Mouse (Mus musculus): ENCODE measurements around the gene Atad1. TPM values are rescaled to one million over a fixed set of nuclear protein-coding genes. Genes with fewer than 3 reads are reported as not detected.
"Not testable (repeated sequence)": the region's sequence is repeated elsewhere in the genome, so short reads cannot be mapped to it uniquely, and the experiment has no call there.

Gene Atad1
- polyA plus RNA-seq, 1 experiment = 74.5 TPM

DNA sequence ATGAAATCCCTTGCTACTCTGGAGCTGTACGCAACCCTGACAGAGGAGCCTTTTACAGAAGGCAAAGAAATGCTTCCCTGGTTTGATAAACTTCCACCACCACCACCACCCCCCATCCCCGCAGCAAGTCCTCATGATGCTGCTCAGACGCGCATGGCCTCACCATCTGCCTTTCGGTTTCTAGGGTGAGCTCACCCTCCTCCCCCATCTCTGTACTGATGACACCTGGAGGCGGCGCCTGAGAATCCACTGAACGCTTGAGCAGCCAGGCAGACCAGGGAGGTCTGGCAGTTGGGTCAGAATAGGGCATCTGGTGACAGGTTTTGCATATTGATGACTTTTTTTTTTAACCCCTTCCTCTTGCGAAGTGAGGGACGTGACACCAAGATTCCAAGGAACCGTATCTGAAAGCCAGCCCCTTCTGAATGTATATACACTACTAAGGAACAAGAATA lies 27.0 kb downstream of the Atad1 start:
- DNase-seq (ENCODE audit: low read depth) = peak; percentile 92
- TF ChIP-seq CTCF (IDR thresholded peaks at IDR 0.05; ENCODE audit: borderline replicate concordance, extremely low read depth, insufficient read depth, insufficient read length) (peak; percentile 19; the same call in 1 of the 2 replicates), POLR2A (IDR thresholded peaks at IDR 0.05; ENCODE audit: borderline replicate concordance, extremely low read depth, insufficient read depth, insufficient read length, poor library complexity, severe bottlenecking) (no peak)

DNA sequence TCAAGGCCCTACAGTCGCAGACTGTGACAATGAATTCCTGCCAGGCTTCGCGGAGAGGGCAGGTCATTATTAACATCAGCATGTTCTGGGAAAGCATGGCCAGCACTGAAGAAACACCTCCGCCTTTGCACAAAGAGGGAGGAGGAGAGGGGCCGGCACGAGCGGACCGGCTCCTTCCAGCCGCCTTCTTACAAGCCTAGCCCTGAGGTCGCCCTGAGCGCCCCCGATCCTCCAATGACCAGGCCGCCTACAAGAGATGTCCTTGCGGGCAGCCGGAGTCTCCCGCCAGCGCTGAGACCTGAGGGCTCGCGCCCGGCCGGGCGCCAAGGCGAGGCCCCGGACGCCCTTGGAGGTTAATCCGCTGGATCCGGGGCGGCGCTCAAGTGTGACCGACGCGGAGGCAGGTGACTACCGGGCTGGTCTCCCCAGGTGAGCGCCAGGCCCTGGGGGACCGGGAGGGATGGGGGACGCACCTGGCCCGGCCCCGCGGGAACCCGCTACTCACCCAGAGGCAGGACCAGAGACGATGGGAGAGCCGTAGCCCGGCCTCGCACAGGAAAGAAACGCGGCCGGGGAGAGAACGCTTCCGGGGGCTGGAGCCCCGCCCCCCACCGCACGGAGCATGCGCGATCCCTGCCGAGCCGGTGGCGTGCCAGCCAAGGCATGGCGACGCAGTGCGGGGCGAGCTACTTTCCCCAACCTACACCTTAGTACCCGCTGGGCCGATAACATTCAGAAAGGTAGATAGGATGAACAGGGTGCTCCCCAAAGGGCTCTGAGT lies 27.6 kb downstream of the Atad1 start:
- TF ChIP-seq CTCF (IDR thresholded peaks at IDR 0.05; ENCODE audit: borderline replicate concordance, extremely low read depth, insufficient read depth, insufficient read length) (no peak), POLR2A (IDR thresholded peaks at IDR 0.05; ENCODE audit: borderline replicate concordance, extremely low read depth, insufficient read depth, insufficient read length, poor library complexity, severe bottlenecking) (peak; percentile 94)
- peak; percentile 94 for DNase-seq (ENCODE audit: low read depth)

DNA sequence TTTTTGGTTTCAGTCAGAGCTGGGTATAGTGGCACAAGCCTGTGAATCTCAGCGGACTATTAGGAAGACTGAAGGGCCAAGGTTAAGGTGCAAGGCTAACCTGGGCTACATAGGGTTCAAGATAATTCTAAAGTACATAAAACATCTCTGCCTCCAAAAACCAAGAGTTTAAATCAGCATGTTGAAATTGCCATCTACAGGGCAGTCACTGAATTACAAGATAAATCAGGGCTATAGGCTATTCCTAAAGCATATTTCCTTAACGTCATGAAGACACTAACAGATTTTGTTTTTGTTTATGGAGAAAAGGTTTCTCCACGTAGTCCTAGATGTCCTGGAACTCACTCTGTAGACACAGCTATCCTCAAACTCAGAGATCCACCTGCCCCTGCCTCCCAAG lies 29.3 kb downstream of the Atad1 start:
- TF ChIP-seq CTCF (IDR thresholded peaks at IDR 0.05; ENCODE audit: borderline replicate concordance, extremely low read depth, insufficient read depth, insufficient read length) (no peak), POLR2A (IDR thresholded peaks at IDR 0.05; ENCODE audit: borderline replicate concordance, extremely low read depth, insufficient read depth, insufficient read length, poor library complexity, severe bottlenecking) (no peak)
- DNase-seq (ENCODE audit: low read depth) = peak; percentile 47

DNA sequence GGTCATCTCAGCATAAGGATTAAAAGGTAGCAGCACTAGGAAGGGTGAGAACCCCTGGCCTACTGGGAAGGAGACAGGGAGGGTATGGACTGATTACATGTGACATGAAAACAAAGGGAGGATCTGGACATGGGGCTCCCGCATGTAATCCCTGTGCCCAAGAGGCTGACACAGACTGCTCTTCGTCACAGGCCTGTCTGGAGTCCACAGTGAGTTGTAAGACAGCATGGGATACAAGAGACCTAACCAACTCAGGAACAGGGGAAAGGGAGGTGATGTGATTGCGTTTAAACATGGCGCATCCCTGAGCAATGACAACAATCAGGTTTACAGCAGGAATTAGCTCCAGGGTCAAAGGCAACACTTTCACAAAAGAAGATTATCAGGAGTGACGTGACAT lies 30.6 kb downstream of the Atad1 start:
- no peak for DNase-seq (ENCODE audit: low read depth)
- TF ChIP-seq CTCF (IDR thresholded peaks at IDR 0.05; ENCODE audit: borderline replicate concordance, extremely low read depth, insufficient read depth, insufficient read length) (no peak), POLR2A (IDR thresholded peaks at IDR 0.05; ENCODE audit: borderline replicate concordance, extremely low read depth, insufficient read depth, insufficient read length, poor library complexity, severe bottlenecking) (no peak)

DNA sequence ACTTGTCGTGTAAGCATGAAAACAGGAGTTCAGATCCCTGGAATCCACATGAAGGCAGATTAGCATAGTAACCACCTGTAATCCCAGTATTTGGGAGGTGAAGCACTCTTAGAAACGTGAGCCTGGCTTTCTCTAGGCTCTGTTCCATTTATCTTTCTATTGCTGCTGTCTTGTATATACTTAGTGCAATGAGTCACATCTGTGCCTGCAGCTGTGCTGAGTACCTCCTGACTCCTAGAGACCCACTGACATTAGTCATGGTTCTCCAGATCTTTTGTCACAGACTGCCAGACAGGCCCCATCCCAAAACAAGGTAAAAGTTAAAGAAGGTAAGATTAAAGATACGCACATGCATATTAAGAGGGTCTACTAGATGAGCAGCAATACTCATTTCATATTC lies 37.4 kb downstream of the Atad1 start:
- DNase-seq (ENCODE audit: low read depth) = no peak
- TF ChIP-seq POLR2A (IDR thresholded peaks at IDR 0.05; ENCODE audit: borderline replicate concordance, extremely low read depth, insufficient read depth, insufficient read length, poor library complexity, severe bottlenecking) (no peak), CTCF (IDR thresholded peaks at IDR 0.05; ENCODE audit: borderline replicate concordance, extremely low read depth, insufficient read depth, insufficient read length) (no peak)

DNA sequence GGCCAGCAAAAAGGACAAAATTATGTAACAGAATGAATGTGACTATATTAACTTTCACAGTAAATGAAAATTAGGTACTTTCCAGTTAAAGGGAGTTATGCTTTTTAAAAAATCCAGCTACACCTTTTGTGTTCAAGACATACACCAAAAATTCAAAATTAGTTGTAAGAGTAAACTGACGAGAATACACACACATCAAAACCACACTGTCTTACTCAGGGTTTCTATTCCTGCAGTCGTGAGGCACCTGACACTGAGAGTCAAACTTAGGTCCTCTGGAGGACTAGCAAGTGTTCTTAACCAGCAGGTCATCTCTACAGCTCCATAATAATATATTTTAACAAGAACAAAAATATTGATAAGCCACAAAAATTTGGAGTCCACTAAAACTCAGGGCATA lies 42.9 kb downstream of the Atad1 start:
- DNase-seq (ENCODE audit: low read depth) = no peak
- no peak for TF ChIP-seq CTCF (IDR thresholded peaks at IDR 0.05; ENCODE audit: borderline replicate concordance, extremely low read depth, insufficient read depth, insufficient read length)
- no peak for TF ChIP-seq POLR2A (IDR thresholded peaks at IDR 0.05; ENCODE audit: borderline replicate concordance, extremely low read depth, insufficient read depth, insufficient read length, poor library complexity, severe bottlenecking)

DNA sequence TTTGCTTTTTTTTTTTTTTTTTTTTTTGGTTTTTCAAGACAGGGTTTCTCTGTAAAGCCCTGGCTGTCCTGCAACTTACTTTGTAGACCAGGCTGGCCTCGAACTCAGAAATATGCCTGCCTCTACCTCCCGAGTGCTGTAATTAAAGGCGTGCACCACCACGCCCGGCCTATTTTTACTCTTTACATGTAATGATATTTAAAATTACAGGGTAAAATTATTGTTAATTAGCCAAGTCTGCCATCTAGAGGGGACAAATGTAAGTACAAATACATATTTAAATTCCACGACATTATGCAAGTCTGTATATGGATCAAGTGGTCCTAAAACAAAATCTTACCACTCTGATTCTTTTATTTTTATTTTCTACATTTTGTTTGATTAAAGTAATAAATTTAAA lies 49.9 kb downstream of the Atad1 start:
- no peak for TF ChIP-seq POLR2A (IDR thresholded peaks at IDR 0.05; ENCODE audit: borderline replicate concordance, extremely low read depth, insufficient read depth, insufficient read length, poor library complexity, severe bottlenecking)
- peak; percentile 65 for DNase-seq (ENCODE audit: low read depth)

DNA sequence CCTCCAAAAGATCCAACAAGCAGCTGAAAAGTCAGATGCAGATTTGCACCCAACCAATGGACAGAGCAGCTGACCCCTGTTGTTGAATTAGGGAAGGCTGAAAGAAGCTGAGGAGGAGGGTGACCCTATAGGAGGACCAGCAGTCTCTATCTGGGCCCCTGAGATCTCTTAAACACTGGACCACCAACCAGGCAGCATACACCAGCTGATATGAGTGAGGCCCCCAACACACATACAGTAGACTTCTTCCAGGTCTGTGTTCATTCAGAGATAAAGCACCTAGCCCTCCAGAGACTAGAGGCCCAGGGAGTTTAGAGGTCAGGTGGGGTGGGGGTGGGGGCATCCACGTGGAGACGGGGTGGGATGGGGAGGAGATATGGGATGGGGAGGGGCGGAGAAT lies 51.4 kb downstream of the Atad1 start:
- not testable (repeated sequence) for DNase-seq (ENCODE audit: low read depth)

DNA sequence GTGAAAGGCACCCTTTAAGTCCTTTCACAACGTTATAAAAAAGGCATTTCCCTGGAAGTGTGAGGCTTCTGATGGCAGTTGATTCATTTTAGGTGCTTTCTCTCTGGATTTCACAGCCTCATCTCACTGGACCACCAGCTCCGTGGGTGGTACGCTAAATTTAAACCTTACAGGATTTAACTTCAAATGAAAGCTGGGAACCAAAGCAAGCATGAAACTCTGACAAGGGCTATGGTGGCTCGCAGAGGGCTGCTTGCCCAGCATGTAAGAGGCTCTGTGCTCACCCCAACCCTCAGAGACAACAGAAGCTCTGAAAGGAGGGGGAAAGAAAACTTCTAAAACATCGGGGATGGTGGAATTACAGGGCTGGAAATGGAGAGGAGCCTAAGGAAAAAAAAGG lies 51.9 kb downstream of the Atad1 start:
- TF ChIP-seq CTCF (IDR thresholded peaks at IDR 0.05; ENCODE audit: borderline replicate concordance, extremely low read depth, insufficient read depth, insufficient read length) (no peak), POLR2A (IDR thresholded peaks at IDR 0.05; ENCODE audit: borderline replicate concordance, extremely low read depth, insufficient read depth, insufficient read length, poor library complexity, severe bottlenecking) (no peak)
- no peak for DNase-seq (ENCODE audit: low read depth)

DNA sequence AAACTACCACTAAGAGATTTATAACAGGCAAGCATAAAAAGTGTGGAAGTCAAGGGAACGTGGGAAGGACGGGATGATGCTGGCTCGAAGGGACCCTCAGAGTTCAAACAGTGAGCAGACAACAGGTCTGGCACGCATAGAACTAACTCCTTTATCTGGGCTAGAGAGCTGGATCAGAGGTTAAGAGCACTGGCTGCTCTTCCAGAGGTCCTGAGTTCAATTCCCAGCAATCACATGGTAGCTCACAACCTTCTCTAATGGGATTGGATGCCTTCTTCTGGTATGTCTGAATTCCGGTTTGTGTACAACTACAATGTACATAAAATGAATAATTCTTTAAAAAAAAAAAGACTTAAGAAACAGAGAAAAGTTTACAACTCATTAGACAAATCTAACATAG lies 56.5 kb downstream of the Atad1 start:
- no peak for DNase-seq (ENCODE audit: low read depth)
- no peak for TF ChIP-seq CTCF (IDR thresholded peaks at IDR 0.05; ENCODE audit: borderline replicate concordance, extremely low read depth, insufficient read depth, insufficient read length)
- TF ChIP-seq POLR2A (IDR thresholded peaks at IDR 0.05; ENCODE audit: borderline replicate concordance, extremely low read depth, insufficient read depth, insufficient read length, poor library complexity, severe bottlenecking) = no peak

DNA sequence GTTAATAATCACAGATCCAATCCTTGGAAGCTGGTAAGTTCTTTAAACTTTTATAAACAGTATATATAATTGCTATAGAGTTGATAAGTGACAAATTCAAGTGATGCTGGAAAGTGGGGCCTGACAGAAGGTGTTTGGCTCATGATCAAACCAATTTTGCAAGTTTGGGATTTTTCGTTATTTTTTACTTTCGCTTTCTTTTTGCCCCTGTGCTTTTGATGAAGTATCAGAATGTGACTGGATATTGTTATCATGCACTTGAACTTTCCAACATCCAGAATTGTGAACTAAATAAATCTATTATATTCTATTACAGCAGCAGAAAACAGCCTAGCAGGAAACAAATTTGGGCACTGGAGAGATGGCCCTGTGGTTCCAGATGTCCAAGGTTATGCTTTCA lies 58.7 kb downstream of the Atad1 start:
- TF ChIP-seq POLR2A (IDR thresholded peaks at IDR 0.05; ENCODE audit: borderline replicate concordance, extremely low read depth, insufficient read depth, insufficient read length, poor library complexity, severe bottlenecking) = no peak
- TF ChIP-seq CTCF (IDR thresholded peaks at IDR 0.05; ENCODE audit: borderline replicate concordance, extremely low read depth, insufficient read depth, insufficient read length) = no peak
- DNase-seq (ENCODE audit: low read depth) = no peak

DNA sequence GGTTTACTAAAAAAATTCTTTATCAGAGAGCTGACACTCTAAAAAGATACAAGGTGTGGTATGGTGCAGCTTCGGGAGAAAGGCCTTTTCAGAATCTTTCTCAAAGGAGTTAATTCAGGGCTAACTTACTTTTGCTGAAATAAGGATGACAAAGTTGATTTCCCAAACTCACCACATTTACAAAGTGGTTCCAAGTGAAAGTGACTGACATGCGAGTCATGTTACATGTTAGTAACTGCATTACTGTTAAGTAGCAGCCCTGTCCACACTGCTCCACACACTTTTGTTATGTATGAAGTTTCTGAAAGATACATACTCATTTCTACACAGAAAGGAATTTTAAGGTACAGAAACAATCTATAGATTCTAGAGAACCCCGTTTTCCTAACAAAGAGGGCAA lies 63.8 kb downstream of the Atad1 start:
- no peak for DNase-seq (ENCODE audit: low read depth)
- no peak for TF ChIP-seq CTCF (IDR thresholded peaks at IDR 0.05; ENCODE audit: borderline replicate concordance, extremely low read depth, insufficient read depth, insufficient read length)
- no peak for TF ChIP-seq POLR2A (IDR thresholded peaks at IDR 0.05; ENCODE audit: borderline replicate concordance, extremely low read depth, insufficient read depth, insufficient read length, poor library complexity, severe bottlenecking)

DNA sequence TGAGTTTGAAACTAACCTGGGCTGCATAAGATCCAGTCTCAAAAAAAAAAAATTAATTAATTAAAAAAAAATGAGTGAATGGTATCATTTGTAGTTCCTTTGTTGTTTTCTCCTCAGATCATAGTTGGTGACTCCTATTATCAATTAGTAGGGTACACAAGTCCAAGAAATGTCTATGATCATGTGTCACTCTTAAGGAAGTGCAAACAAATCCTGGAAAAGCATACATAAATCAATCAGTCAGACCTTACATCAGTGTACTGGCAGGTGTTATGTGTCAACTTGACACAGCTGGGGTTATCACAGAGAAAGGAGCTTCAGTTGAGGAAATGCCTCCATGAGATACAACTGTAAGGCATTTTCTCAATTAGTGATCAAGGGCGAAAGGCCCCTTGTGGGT lies 71.8 kb downstream of the Atad1 start:
- DNase-seq (ENCODE audit: low read depth) = not testable (repeated sequence)
